Mouse (Mus musculus) v-Abl transformed pro-B cells (cell line): ENCODE measurements around the gene Rsad2.
"Not testable (repeated sequence)": the region's sequence is repeated elsewhere in the genome, so short reads cannot be mapped to it uniquely, and the experiment has no call there.

Experiments used
- in situ Hi-C, 2 experiments: fragments of 400-800 bp; cut with MboI; formaldehyde crosslinking; loops; one replicate each; pipeline ENCODE4 v1.15.1; 2025; ENCODE audit not compliant: unreplicated experiment in 2 of 2

Rsad2 gene

GRCm38 (mm10) chr12:26449483-26449882 lies 6.8 kb downstream of the Rsad2 start:
- in situ Hi-C loops, result no loop called here

GRCm38 (mm10) chr12:26446377-26447045 lies 9.7 kb downstream of the Rsad2 start:
- in situ Hi-C loops, result no loop called here

GRCm38 (mm10) chr12:26444511-26444910 lies 11.7 kb downstream of the Rsad2 start:
- in situ Hi-C loops, result no loop called here

GRCm38 (mm10) chr12:26444054-26444453 lies 12.2 kb downstream of the Rsad2 start:
- in situ Hi-C loops, result no loop called here

GRCm38 (mm10) chr12:26439366-26439765 lies 16.9 kb downstream of the Rsad2 start:
- in situ Hi-C loops, result no loop called here

GRCm38 (mm10) chr12:26437950-26438349 lies 18.3 kb downstream of the Rsad2 start:
- in situ Hi-C loops, result no loop called here

GRCm38 (mm10) chr12:26436334-26436733 lies 19.9 kb downstream of the Rsad2 start:
- in situ Hi-C loops, result no loop called here

- in situ Hi-C loops, result not testable (repeated sequence)
These were observed 27.5 kb downstream of the Rsad2 start for GRCm38 (mm10) chr12:26428771-26429170.

GRCm38 (mm10) chr12:26424841-26425240 lies 31.4 kb downstream of the Rsad2 start:
- in situ Hi-C loops, result no loop called here

- in situ Hi-C loops, result no loop called here
These were observed 37.9 kb downstream of the Rsad2 start for GRCm38 (mm10) chr12:26418322-26418721.

GRCm38 (mm10) chr12:26416636-26417295 lies 39.5 kb downstream of the Rsad2 start:
- in situ Hi-C loops, result no loop called here

GRCm38 (mm10) chr12:26415104-26415771 lies 41.0 kb downstream of the Rsad2 start, which contains the start of gene Rnf144a:
Rnf144a (minus strand) TSS chr12:26415254.
- in situ Hi-C loops, result no loop called here

- in situ Hi-C loops, result no loop called here
These were observed 41.7 kb downstream of the Rsad2 start for GRCm38 (mm10) chr12:26414451-26415103.

- in situ Hi-C loops, result no loop called here
These were observed 42.3 kb downstream of the Rsad2 start for GRCm38 (mm10) chr12:26413961-26414411.

- in situ Hi-C loops, result no loop called here
These were observed 43.5 kb downstream of the Rsad2 start for GRCm38 (mm10) chr12:26412802-26413201.

- in situ Hi-C loops, result no loop called here
These were observed 44.3 kb downstream of the Rsad2 start for GRCm38 (mm10) chr12:26411841-26412450.

GRCm38 (mm10) chr12:26410443-26410842 lies 45.8 kb downstream of the Rsad2 start:
- in situ Hi-C loops, result no loop called here

- in situ Hi-C loops, result no loop called here
These were observed 47.5 kb downstream of the Rsad2 start for GRCm38 (mm10) chr12:26408707-26409106.

- in situ Hi-C loops, result no loop called here
These were observed 51.2 kb downstream of the Rsad2 start for GRCm38 (mm10) chr12:26404781-26405702.
